Mouse (Mus musculus) layer of hippocampus, adult 9-11 months (tissue): ENCODE measurements around the gene Vdr.

Source experiments
- DNase-seq: peaks from one replicate; pipeline ENCODE4 v3.0.0; 2022

Vdr gene

DNA sequence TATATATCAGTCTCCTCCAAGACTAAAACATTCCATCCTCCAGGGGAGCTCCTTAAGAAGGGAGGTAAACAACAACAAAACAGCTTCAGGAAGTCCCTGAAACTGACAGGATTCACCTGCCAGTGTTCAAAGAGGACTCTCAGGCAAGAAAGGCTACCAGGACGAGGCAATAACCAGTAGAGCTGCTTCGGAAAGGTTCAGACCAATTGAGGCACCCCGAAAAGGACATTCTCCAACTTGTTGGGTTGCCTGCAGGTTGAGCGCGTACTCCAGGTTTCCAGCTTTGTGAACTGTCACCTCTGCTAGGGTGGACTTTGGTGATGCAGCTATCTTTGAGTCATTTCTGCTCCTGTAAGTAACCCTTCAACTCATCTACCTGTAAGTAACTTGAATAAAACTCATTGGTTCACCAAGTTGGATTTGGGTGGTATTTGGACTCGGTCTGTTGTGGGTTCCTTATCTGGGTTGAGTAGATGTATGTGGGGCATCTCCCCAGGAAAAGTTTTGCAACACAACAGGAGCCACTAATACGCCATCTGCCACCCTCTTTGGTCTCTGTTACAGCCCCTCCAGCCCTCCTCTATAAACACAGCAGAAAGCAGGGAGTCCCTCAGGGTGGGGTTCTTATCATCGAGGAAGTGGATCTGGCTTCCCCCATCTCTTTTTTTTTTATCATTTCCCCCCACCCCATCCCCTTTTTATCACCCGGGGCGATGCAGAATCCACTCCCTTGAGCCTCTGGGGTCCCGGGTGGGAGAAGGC is 64.1 kb downstream of the Vdr start:
- no peak for DNase-seq

DNA sequence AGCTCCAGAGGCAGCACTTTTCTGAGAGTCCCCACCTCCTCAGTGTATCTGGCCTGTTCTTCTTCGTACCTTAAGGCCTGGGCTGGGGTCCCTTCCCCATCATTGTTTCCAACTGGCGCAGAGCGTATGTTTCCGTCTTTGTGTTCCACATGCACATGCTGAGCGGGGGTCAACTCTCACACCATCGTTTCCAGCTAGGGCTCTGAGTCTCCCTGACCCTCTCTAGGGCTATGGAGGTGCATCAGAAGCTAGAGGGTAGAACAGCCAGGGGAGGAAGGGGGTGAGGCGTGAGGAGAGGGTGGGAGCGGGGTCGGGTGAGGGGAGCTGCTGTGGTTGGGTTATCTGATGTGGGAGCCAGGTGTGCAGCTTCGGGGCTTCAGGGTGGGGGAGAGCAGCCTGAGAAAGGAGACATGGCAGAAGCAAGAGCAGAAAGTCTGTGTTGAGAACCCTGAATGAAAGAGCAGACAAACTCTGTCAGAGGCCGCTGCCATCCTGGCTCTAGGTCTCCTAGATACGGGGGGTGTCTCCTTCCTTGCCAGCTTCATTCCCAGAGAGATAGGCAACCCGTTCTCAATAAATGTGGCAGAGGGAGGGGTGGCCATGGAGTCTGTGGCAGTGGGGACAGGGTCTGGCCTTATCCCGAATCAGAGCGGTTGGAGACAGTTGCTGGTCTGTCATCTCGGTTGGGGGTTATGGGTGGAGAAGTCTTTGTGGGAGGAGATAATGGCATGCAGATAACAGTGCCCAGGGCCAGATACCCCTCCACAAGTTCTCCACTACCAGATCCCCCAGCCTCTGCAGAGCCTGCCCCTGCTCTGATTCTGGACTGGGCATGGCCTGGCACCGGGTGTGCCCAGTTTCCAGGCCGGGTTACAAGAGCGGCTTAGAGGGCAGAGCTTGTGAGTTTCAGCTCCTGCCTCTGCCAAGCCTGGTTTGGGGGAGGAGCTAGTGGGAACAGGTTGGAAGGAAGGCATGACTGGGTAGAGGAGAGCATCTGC is 66.1 kb downstream of the Vdr start, which contains the start of gene Hdac7:
Hdac7 (minus strand) TSS at position 466 of the 998 bp plus-strand sequence.
- DNase-seq: no peak

DNA sequence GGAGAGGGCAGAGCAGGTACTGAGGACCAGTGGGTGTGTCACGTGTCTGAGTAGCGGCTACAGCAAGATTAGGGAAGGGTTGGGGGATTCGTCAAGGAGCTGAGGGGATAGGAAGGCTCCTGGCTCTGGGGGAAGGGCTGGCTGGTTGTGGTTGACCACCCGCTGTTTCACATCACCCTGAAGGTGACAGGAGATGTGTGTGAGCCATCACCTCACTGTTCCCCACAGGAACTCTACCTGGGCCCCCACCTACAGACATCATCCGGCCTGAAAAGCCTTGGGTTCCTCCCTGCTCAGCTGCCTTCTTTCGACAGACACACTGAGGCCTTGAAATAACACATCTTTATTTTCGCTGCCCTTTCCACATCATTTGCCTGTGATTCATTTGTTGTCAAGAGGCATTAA is 67.2 kb downstream of the Vdr start:
- no peak for DNase-seq

DNA sequence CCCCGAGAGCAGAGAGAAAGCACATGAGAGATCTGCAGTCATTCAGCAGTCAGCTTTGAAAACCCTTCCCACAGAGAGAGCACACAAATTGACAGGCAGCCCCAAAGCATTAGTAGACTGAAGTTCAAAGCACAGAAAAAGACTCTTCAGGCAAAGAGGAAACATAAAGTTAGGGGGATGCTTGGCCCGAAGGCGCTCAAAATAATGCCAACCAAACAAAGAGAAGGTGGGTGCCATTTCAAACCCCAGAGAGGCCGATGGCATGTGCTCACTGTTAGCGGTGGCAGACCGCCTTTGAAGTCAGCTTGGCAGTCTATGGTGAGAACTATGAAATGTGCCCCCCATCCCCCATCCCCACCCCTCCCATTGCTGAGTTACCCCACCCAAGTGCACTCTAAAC is 68.4 kb downstream of the Vdr start:
- DNase-seq: no peak

DNA sequence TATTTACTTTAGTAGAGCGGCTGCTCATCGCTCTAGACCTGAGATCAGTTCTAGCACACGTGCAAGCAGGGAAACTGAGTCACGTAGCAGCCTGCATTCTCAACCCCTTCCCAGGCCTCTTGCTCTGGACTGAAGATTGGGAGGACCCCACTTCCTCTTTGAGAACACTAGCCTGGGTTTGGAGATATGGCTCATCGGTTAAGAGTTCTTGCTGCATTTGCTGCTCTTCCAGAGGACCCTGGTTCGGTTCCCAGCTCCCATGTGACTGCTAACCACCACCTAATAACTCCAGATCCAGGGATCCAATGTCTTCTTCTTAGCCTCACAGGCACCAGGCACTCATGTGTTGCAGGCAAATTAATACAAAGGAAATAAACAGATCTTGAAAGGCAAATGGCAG is 69.0 kb downstream of the Vdr start:
- no peak for DNase-seq

DNA sequence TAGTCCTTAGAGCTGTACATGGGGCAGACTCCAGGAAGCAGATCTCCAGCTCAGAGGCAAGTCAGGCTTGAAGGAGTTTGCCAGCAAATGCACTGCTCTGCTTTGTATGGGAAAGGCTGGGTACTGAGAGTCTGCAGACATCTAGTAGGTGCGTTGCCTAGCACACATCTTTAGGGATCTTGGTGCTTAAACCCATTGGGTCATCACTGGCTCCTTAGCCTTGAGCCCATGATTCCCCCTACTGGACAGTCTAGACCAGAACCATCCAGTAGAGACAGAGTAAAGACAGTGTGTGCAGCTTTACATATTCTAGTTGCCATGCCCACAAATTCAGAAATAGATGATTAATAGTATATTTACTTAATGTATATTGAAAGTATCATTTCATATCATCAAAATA is 69.6 kb downstream of the Vdr start:
- no peak for DNase-seq

DNA sequence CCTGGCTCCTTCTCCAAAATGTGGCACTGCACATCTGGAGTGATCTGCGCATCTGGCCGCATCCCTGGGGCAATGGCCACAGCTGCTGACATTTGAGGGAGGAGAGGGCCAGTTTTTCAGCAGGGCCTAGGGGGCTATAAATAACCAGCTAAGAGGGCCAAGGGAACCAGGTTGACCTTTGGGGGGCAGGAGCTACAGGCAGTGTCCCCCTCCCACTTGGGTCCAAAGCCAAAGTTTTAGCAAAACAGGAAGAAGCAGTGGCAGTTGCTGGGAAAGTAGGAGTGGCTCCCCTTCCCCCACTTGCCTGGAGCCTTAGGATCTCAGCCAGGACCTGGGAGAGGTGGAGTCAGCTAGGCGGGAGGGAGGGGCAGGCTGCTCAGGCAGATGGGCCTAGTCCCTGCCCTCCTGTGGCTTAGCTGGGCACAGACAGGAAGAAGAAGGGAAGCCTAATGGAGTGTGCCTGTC is 70.4 kb downstream of the Vdr start:
- DNase-seq: no peak

DNA sequence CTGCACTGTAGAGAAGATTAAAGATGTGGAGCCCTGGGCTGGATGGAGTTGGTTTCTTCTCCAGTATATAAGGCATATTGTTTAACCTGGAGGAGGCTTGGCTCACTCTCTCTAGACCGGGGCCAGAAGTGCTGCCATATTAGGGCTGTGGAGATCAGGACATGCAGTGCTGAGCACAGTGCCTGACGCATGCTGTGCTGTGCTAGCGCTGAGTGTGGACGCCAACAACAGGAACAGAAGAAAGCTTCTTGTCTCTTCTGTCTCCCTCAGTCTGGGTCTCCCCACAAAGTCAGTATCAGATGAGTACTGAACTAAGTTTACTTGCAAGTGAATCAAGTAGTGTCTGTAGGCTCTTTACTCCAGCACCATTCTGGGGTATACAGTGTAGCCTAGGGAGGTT is 71.0 kb downstream of the Vdr start:
- no peak for DNase-seq

DNA sequence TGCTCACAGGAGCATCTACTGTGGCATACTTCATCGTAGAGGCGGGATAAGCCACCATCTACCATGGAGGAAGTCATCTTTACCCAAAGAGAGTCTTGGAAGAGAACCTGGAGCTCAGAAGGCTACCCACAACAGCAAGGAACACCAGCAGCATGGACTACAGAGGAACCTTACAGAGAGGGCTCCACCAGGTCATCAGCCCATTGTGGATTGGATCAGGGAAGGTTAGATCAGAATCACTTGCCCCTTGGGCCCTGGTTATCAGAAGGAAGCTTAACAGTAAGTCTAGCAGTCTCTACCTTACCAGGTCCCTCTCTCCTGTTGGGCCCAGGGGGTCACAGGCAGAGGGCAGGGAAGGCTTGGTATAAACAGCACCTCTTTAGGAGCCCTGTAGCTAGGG is 71.4 kb downstream of the Vdr start:
- no peak for DNase-seq

DNA sequence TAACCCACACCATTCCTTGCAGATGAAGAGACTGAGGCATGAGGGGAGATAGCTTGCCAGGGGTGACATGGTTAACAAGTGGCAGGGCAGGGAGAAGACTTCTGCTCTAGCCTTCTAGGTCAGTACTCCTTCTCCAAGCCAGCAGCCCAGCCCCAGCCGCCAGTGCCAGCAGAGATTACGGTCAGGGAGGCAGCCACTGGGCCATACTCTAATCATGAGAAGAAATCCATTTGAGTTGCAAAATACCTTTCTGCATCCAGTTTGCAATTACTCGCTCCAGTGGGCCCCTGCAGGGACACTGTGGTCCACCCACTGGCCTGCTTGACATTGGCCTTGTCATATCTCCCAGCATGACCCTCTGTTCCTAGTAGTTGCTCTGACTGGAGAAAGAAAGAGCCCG is 72.0 kb downstream of the Vdr start:
- no peak for DNase-seq

DNA sequence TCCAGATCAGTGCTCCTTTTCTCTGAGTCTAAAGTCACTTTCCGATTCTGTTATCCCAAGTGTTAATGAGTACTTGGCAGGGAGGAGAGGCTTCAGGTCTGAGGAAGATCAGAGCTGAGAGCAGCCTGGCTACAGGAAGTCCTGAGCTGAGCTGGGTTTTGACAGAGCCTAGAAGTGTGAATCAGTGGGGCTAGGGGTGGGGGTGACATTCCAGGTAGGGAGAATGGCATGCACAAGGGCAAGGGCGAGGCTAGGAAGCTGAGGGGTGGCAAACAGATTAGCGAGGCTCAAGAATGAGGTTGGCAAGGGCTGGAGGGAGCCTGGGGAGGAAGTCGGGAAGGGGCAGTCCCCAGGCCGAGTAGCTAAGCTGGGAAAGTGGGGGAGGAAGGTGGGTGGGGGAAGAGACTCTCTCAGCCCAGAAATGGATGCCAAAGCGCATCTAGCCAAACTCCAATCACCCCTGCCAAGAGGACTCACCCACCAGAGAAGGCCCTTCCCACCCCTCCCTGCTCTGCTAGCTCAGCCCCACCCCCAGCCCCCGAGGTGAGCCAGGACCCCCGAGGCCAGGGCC is 72.9 kb downstream of the Vdr start:
- DNase-seq: no peak

DNA sequence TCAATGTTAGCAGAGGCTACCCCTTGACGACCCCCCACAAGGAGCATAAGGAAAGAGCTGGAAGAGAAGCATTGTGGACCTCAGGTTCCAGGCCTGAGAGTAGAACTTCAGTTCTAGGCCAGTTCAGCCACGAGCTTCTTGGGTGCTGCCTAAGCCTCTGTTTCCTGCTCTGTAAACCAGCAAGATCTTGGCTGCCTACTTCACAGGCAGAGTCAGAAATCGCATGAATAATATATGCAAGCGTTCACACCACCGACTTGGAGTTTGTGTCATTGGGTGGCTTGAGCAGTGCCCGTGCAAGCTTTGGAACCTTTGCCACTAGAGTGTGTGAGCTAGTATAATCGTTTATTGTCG is 73.6 kb downstream of the Vdr start:
- no peak for DNase-seq

DNA sequence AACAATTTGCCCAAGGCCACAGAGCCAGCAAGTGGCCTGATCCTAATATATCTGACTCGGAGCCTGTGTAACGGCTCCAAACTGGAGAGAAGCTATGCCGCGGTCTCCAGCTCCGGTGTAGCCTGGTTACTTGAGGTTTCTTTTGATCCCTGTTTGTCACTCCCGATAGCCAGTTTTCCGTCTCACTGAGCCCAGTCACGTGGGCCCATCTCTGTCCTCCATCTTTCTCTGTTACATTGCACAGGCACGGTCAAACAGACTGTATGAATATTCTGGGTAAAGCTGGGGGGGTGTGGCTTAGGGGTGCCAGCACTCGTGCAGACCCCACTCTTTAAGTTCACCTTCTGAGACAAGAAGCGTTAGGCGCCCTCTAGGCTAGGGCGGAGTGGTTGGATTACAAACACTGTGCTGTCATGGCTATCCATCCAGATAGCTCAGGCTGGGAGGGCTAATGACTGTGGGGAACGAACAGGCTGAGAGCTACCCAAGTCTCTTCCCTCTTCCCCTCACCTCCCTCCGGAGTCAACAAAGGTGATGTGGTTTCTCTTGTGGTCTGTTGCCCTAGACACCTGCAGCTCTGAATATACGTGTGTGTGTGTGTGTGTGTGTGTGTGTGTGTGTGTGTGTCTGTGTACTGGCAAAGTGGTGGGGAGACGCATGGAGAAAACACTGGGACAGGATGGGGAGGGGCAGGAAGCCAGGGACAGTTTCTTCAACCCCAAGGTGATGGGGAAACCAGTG is 74.1 kb downstream of the Vdr start:
- DNase-seq: no peak

DNA sequence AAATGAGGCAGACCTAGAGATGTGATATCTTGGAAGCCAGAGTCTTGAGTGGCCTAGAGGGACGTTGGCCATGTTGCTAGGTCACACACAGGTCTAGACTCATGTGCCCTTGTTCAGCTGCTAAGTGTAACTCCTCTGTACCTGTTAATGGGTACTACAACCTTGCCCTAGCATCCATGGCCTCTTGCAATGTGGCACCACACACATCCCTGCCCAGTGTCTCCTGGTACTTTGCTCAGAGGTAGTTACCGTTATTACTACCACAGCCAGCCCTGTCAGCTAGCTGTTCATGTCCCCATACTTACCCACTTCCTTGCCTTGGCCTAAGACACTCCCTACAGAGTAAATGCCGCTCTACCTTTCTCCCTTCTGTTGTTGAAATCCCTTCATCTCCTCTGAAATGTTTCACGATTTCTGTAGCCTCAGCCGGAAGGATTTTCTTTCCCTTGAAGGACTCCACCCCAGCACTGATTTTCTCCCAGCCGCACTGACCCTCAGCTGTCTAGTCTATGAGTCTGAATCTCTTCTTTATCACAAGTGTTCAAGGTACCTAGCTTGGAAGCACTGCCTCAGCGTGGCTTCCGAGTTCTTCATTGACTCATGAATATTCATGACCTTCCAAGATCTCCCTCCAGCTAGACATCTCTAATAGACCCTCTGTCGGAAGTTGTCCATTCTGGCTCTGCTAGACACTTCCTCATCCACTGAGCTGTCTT is 77.5 kb downstream of the Vdr start:
- DNase-seq: no peak

DNA sequence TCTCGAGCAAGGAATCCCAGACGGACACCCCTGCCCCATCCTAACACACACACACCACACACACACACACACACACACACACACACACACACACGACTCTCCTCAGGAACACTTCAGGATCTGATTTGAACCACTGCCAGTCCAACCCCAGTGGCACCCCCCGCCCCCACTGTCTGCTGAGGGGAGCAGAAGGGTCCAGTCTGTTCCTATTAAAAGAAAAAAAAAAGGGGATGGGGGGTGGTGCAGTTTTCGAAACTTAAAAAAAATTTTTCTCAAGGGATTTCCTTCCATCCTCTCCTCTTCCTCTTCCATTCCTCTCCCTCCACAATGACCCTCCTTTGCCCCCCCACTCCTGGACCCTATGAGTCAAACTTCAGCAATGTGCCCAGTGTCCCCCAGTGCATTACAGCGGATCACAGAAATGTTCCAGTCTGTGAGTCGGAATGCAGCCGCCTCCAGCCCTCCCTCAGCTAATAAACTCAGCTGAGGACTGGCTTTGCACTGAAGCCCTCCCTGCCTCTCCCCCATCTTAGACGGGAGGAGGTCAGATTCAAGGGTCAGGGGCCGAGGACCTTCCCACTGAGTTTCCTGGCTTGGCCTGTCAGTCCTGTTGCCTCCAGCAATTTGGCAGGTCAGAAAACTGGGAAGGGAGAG is 78.3 kb downstream of the Vdr start:
- DNase-seq: no peak

DNA sequence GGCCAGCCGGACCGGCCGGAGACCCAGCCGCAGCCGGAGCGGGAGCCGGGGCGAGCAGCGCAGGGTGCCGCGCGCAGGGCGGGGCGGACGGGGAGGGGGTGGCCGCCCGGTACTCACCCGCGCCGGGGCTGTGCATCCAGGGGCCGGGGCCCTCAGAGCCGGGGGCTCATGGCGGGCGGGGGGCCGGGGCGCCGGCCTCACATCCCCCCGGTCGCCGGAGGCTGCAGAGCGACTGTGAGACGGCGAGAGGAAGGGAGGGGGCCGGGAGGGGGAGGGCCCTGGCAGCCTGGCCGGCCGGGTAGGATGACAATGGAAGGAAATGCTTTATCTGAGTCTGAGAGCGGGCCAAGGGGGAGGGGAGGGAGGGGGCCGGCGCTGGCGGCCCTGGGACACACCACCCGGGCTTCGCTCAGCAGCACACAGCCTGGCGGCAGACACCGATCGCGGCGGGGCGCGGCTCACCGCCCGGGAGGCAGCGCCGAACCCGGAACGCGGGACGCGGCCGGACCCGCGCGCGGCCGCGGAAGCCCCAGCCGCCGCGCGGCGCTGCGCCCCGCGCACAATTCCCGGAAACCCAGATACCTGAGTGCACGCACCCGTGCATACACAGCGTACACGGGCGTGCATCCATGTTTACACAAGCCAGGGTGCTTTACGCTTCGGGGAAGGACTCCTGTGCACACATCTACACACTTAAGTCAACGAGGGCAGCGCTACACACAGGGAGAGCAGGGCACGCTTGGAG is 79.0 kb downstream of the Vdr start:
- no peak for DNase-seq

DNA sequence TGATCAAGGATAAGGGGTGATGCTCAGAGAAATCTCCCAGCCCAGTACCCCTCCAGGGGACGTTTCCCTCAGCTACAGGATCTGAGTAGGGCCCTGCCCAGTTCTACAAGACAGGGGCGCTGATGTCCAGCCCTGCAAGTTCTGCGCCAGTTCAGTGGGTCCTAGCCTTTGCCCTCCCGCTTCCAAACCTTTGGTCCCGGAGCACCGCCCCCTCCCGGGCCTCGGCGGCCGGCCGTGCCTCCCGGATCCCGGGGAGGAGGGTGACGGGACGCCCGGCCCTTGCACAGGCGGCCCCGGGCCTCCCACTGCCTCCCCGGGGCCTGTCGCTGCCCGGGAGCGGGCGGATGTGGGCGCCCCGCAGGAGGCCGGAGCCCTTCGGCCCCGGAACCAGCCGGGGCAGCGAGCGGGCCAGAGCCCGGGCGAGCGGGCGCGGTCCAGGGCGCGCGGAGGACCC is 79.6 kb downstream of the Vdr start:
- DNase-seq: no peak

DNA sequence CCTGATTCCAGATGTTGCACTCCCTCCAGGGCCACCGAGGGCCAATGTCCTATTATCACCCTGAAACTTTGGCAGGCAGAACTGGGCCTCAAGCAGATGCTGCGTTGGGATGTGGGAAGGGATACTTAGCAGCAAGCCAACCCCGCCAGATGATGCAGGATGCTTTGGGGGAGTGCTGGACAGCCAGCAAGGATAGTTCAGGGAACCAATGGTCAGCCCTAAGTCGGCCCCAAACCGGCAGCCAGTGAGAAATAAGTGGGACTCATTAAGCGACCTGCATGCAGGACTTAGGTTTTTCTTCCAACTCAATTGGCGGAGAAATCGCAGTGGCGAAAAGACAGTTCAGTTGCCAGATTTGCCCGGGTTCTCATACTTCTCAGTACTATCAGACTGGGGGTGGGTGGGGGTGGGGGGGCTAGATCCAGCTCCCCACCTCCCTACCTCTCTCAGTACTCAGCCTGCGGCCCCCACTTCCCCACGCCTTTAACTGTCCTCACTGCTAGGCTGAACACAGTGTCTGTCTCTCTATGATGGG is 80.1 kb downstream of the Vdr start:
- no peak for DNase-seq

DNA sequence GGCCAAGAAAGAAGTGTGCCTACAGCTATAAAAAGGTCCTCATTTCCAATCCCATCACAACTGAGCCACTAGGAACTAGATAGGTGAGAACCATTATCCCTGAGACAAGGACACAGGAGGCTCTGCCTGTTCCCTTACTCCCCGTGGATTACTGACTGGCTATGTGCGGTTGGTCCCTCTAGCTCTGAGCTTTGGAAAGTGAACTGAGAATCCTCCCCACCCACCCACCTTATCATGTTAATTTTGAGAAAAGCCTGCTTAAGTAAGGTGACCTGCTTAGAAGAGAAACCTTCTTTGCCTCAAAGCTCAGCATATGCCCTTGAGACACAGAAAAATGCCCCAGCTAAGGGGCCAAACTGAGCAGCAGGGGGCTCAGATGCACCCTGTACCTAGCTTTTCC is 81.0 kb downstream of the Vdr start:
- no peak for DNase-seq

DNA sequence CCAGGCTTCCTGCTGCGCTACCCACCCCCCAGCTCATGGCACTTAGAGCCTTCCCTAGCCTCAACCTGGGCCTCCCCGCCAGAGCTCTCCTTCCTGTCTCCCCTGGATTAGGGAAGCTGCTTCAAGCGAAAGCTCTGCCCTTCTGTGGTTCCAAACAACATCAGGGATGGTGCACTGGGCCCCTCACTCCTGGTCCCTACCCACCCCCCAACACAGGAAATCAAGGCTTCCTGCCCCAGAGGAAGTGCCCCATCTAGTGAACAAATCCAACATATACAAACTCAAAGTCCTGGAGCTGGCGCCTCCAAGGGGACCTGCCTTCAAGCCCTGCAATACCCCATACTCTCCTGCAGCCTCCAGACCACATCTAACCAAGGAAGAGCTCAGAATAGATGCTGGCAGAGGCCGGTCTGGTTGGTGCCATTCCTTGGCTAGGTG is 81.5 kb downstream of the Vdr start:
- DNase-seq: no peak
